Mouse (Mus musculus): ENCODE data around the gene Fstl3.

Gene Fstl3

GRCm38 (mm10) chr10:79790861-79791260, 13.8 kb downstream of the Fstl3 start, which contains the start of gene Prss57:
Gene Prss57 (minus strand): TSS chr10:79790961.
- no peak for DNase-seq

DNA sequence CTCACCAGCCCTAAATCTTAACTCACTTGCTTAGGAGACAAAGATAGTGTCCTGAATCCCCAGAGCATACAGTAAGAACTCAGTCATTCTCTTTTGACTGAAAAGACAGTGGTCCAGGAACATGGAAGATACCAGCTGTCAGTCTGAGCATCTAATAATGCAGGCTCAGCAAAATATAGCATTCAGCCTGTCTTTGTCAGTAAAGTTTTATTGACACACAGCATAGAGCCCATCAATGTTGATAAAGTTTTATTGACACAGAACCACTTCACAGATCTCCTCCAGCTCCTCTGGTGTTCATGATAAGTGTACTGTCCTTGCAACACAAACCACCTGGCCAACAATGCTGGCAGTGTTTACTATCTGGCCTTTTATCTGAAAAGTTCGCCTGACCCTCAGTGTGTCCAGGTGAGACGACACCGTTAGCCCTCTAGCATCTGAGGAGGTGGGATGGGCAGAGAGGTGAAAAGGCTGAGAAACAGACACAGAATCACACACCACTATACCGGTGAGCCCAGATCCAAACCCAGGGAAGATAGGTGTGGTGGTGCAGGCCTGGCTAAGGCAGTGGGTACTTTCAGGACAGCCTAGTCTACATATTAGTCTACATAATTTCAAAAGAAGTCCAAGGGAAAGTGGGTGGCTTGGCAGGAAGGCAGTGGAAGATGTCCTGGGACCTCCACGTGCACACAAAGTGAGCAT, 15.4 kb downstream of the Fstl3 start:
- no peak for DNase-seq

- peak; percentile 92 for DNase-seq
Observed at GRCm38 (mm10) chr10:79793051-79793737, 16.1 kb downstream of the Fstl3 start, which contains the start of gene Palm. Gene Palm (plus strand): TSS chr10:79793572.

DNA sequence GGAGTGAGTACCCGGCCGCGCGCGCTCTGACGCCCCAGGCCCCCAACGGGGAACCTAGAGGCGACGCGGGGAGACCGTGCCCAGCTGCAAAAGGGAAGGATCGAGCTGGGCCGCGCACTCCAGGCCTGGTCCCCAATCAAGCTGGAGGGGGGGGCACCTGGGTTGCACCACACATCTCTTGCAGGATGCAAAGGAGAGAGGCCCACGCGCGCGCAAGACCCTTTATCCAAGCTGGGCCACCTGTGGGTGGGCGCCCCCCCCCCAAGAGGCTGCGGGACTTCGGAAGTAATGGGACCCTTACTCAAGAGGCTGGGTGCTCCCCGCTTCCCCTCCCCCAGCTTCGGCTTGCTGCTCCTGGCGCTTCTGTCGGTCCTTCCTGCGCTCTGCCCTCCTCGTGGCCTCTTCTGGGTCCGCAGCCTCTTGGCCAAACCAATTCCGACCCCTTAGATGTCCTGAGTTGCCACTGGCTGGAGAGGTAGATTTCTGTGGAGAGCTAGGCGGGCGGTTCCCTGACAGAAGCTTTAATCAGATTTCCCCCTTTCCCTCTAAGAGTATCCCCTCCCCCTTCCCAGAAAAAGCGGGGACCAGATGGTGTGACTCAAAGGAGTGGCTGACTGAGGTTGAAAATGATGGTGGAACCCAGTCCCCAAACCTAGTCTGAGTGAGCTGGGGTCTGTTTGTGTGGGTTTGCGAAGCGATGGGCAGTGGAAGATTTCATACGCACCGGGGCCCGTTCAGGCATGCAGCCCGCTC, 16.8 kb downstream of the Fstl3 start:
- peak; percentile 61 for DNase-seq

DNA sequence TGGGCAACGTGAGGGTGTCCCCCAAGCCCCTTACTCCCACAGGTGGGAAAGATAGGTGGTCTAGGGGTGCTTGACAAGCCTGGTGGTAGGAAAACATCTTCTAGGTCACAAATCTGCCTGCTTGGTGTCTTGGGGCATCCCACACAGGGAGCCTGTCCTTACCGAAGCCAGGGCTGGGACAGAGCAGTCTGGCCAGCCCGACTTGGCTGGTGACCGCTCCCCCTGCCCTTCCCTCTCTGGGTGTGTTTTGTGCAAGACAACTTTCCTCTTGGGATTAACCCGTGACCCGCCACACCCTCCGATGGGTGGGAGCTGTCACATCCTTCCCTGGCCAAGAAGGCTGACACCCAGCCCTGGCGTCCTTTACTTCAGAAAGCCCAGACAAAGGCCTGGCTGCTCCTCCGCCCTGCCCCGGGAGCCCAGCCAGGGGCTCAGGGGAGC, 17.4 kb downstream of the Fstl3 start:
- DNase-seq: peak; percentile 87

DNA sequence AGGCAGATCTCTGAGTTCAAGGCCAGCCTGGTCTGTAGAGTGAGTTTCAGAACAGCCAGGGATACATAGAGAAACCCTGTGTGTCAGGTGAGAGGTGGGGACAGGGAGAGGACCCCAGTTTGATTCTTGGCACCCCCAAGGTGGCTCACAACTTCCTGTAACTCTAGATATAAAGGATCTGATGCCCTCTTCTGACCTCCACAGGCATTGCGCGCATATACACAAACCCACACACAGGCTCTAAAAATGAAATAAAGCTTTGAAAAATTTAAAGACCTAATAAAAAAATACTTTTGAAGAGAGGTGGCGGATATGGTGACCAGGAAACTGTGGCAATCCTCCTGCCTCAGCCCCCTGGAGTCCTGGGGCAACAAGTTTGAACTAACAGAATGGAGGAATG, 18.8 kb downstream of the Fstl3 start:
- no peak for DNase-seq

- DNase-seq: no peak
Observed at GRCm38 (mm10) chr10:79797326-79797725, 20.3 kb downstream of the Fstl3 start.

- peak; percentile 74 for DNase-seq
Observed at GRCm38 (mm10) chr10:79798289-79798928, 21.3 kb downstream of the Fstl3 start.

- DNase-seq: peak; percentile 44
Observed at GRCm38 (mm10) chr10:79800508-79800907, 23.4 kb downstream of the Fstl3 start.

DNA sequence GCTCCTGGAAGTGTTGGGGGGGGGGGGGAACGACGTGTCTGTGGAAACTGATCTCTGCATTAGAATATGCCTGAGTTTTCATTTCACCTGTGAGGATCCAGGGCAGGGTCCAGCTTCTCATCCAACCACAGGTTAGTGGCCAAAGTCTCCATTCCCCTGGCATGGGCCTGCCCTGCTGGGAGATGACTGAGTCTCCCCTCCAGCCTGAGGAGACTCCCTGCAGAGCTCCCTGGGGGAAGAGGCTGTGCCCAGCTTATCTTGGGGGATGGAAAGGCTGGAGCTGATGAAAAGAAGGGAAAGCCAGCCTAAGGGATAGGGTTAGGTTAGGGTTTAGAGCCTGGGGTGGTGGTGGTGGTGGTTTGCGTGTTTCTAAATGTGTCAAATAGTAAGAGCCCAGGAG, 24.8 kb downstream of the Fstl3 start:
- peak; percentile 67 for DNase-seq

- DNase-seq: peak; percentile 78
Observed at GRCm38 (mm10) chr10:79802331-79802971, 25.4 kb downstream of the Fstl3 start.

DNA sequence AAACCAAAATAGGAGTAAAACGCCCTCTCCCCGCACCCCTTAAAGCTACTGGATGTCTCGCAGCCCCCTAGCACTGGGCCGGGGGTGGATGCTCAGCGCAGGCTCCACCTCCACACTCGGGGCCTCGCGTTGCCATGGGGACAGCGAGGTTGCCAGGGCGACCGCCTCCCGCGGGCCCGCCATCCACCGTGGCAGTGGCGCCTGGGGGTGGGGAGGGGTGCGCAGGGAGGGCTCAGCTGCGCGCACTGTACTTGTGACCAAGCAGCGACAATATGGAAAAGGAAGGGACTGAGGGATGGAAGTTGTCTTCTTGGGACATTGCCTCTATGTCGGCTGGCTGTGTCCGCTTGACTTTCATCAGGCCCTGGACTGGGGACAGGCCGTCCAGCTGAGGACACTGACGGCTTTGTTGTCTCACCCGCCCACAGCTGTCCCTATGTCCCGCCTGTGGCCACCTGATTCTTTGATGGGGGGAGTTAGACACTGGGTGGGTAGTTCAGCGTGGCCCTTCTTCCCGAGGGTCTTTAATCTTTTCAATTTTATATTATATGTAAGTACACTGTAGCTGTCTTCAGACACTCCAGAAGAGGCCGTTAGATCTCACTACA, 26.7 kb downstream of the Fstl3 start:
- peak; percentile 23 for DNase-seq

DNA sequence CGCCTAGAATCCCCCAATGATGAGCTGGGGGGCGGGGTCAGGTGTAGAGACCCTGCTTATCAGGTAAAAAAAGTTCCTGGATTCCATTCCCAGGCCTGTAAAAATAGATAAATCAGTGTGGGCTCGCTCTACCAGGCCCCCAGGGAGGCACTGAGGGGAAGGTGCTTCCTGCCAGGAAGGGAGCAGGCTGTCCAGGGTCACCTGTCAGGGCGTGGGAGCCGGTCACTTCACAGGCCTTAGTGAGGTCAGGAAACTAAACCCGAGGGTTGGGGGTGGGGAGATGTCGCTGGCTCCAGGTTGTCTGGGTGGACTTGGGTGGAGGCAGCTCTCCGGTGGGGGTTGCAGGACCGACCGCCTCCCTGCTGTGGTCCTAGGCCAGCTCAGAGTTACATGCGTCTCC, 28.6 kb downstream of the Fstl3 start:
- peak; percentile 54 for DNase-seq

- DNase-seq: no peak
Observed at GRCm38 (mm10) chr10:79806331-79806730, 29.3 kb downstream of the Fstl3 start.

GRCm38 (mm10) chr10:79806972-79807371, 29.9 kb downstream of the Fstl3 start:
- DNase-seq: no peak

GRCm38 (mm10) chr10:79807826-79808225, 30.8 kb downstream of the Fstl3 start:
- peak; percentile 48 for DNase-seq

DNA sequence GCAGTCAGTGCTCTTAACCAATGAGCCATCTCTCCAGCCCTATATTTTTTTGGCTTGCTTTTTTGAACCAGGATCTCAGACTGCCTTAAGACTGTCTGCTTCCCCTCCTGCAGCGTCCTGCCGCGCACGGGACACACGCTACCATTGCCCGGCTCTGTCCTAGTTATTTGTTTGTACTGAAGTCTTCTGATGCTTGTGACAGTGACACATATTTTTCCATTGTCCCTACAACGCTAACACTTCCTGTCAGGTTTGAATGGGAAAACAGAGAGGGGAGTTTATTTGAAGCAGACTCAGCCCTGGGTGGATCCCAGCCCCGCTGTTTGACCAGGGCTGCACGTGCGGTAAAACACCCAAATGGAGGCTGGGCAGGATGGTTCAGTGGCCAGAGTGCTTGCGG, 31.7 kb downstream of the Fstl3 start:
- no peak for DNase-seq

- DNase-seq: peak; percentile 92
Observed at GRCm38 (mm10) chr10:79811736-79812637, 34.9 kb downstream of the Fstl3 start.

DNA sequence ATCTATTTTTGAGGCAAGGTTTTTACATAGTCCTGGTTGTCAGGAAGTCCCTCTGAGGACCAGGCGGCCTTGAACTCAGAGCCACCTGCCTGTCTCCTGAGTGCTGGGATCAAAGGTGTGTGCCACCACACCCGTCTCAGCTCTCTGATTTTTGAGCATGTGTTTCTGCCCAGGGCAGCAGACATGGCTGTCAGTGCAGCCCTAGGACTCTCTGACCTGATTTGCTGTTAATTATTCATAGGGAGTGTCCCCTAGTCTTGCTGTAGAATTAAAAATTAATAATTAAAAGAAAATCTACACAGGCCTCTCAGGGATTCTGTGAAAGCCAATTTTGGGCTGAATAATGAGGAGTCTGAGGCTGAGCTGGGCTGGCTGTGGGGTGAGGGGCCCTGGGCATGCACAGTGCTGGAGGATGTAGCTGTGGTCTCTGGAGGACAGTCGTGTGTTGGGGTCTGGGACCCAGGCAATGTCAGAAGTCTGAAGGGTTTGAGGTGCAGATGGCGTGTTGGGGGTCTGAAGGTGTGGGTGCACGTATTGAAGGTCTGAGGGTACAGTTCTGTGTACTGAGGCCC, 37.3 kb downstream of the Fstl3 start:
- peak; percentile 57 for DNase-seq

DNA sequence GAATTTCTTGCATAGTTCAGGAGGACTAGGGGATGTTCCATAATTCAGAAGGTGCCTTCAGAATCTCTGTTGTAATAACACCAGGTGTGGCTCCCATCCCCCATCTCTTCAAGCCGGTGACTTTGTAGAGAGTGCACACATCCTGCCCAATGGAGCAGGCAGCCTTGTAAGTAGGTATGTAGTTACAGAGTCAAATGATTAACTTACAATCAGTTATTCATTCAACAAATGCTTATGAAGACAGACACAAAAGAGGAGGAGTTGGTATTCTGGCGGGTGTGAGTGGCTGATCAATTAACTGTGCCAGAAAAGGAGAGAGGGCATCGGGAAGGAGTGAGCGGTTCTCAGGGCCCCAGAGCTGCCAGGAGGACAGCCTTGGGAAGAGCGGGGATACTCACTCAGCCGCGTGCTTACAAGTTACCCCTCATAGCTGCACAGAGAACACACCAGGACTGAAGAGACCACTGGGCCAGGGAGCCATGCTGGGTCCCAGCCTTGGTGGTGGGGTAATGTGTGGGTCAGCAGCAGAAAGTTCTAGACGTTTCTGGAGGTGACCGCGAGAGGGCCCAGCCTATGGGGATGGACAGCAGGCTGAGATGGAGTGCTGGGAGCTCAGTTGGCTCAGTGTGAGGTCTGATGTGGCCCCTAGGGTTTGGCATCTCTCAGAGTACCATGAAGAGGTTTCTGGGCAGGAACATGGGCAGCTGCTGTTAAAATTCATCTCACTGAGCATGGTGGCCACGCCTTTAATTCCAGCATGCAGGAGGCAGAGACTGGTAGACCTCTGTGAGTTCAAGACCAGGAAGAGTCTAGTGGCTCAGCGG, 38.8 kb downstream of the Fstl3 start:
- peak; percentile 73 for DNase-seq

Measured in kidney, adult 18-20 months (tissue).